Comparison of ENCODE assay signal across 17 mouse cellular contexts in genomic region chr1:174700871-174701270, GRCm38 (mm10).
"Had no signal": no experiment of that assay in that cellular context is flagged by ENCODE, and none has a peak within 500 bp of the region (broad histone marks: within the 10 kb centered on the region; RNA-seq: fewer than 3 reads in every experiment).

No protein-coding gene starts in this region.

- H3K27me3 ChIP-seq: liver, embryonic 13.5 days; liver, embryonic 15.5 days; megakaryocyte, embryonic 14.5 days; midbrain, embryonic 13.5 days; midbrain, embryonic 15.5 days; neural tube, embryonic 12.5 days; stomach, embryonic 15.5 days had no signal

- H3K27ac ChIP-seq: liver, embryonic 13.5 days; liver, embryonic 15.5 days; macrophage; midbrain, embryonic 13.5 days; midbrain, embryonic 15.5 days; neural tube, embryonic 12.5 days; stomach, embryonic 15.5 days; stomach, postnatal 0 days had no signal

- H3K36me3 ChIP-seq: liver, embryonic 13.5 days; liver, embryonic 15.5 days; neural tube, embryonic 12.5 days; stomach, embryonic 15.5 days had no signal

- H3K4me1 ChIP-seq: liver, embryonic 13.5 days; liver, embryonic 15.5 days; megakaryocyte, embryonic 14.5 days; midbrain, embryonic 13.5 days; midbrain, embryonic 15.5 days; neural tube, embryonic 12.5 days; stomach, embryonic 15.5 days had no signal

- ATAC-seq: liver, postnatal 0 days; midbrain, embryonic 13.5 days; midbrain, embryonic 15.5 days had no signal

- H3K4me3 ChIP-seq: liver, embryonic 13.5 days; liver, embryonic 15.5 days; megakaryocyte, embryonic 14.5 days; midbrain, embryonic 13.5 days; midbrain, embryonic 15.5 days; neural tube, embryonic 12.5 days; stomach, embryonic 15.5 days had no signal

- DNase-seq: liver; liver, embryonic 13.5 days; liver, postnatal 0 days; right cerebral cortex, postnatal 14 days; thymus, adult 2 months; thymus, postnatal 25 days; thymus, postnatal 4 days had no signal

- H3K9me3 ChIP-seq: liver, embryonic 13.5 days; liver, embryonic 15.5 days; megakaryocyte, embryonic 14.5 days; midbrain, embryonic 13.5 days; midbrain, embryonic 15.5 days; neural tube, embryonic 12.5 days; stomach, embryonic 15.5 days had no signal

- H3K4me2 ChIP-seq: liver, embryonic 11.5 days; liver, embryonic 13.5 days; liver, embryonic 15.5 days; midbrain, embryonic 11.5 days; midbrain, embryonic 13.5 days; midbrain, embryonic 15.5 days; neural tube, embryonic 12.5 days; stomach, embryonic 15.5 days had no signal

- H3K9ac ChIP-seq: liver, embryonic 13.5 days; liver, embryonic 15.5 days; liver, postnatal 0 days; midbrain, embryonic 13.5 days; midbrain, embryonic 15.5 days; neural tube, embryonic 12.5 days; stomach, embryonic 15.5 days had no signal
